Mouse (Mus musculus) liver, postnatal 0 days (tissue): Measurements from ENCODE around the gene Cherp.

Source experiments
- CTCF ChIP-seq: sonication (generic); IDR thresholded peaks from 2 replicates; pipeline ENCODE4 v1.5.1; 2016; ENCODE audit warnings: antibody characterized with exemption, low read depth
- EP300 ChIP-seq: IDR thresholded peaks from 2 replicates; pipeline ENCODE4 v1.6.1; 2016; ENCODE audit warnings: antibody characterized with exemption, low read depth, mild to moderate bottlenecking

- TF ChIP-seq CTCF: peak; percentile 34; the same call in 1 of the 2 replicates
- TF ChIP-seq EP300: peak; percentile 46; the same call in 1 of the 2 replicates
These were observed 10.6 kb upstream of the Cherp start for GRCm38 (mm10) chr8:72485456-72486199.
